Mouse (Mus musculus) liver, embryonic 11.5 days (tissue): ENCODE data around the gene Iqcf5. TPM values are rescaled to one million over a fixed set of nuclear protein-coding genes. Genes with fewer than 3 reads are reported as not detected.

Source experiments
- ATAC-seq: fragments of 200-750 bp; cut with Nextera tagmentation; replicated peaks from 2 replicates; pipeline ENCODE4 v1.8.0; 2017; ENCODE audit warnings: moderate number of reproducible peaks, mild to moderate bottlenecking, moderate TSS enrichment, moderate library complexity; ENCODE audit not compliant: low FRiP score
- DNase-seq: peaks from one replicate; pipeline ENCODE4 v3.0.0-alpha.2; 2017; ENCODE audit warnings: low spot score
- H3K27ac ChIP-seq: fragments of 300-500 bp; sonication (generic); 2 replicates; pipeline ENCODE4 v1.5.1; 2014; ENCODE audit warnings: mild to moderate bottlenecking, low read depth, low read length, control low read depth
- H3K27me3 ChIP-seq: fragments of 300-500 bp; sonication (generic); replicated peaks from 2 replicates; pipeline ENCODE4 v1.6.1; 2014; ENCODE audit warnings: low read length, mixed read lengths; ENCODE audit not compliant: control insufficient read depth, insufficient read depth
- H3K36me3 ChIP-seq: fragments of 300-500 bp; sonication (generic); 2 replicates; pipeline ENCODE4 v1.6.1; 2014; ENCODE audit warnings: mild to moderate bottlenecking, low read length, moderate library complexity, mixed read lengths; ENCODE audit not compliant: control insufficient read depth, insufficient read depth
- H3K4me1 ChIP-seq: fragments of 300-500 bp; sonication (generic); replicated peaks from 2 replicates; pipeline ENCODE4 v1.6.1; 2014; ENCODE audit warnings: low read length, mixed read lengths; ENCODE audit not compliant: control insufficient read depth, insufficient read depth
- H3K4me2 ChIP-seq: fragments of 300-500 bp; sonication (generic); 2 replicates; pipeline ENCODE4 v1.6.1; 2014; ENCODE audit warnings: mild to moderate bottlenecking, control low read depth, moderate library complexity
- H3K4me3 ChIP-seq: fragments of 300-500 bp; sonication (generic); 2 replicates; pipeline ENCODE4 v1.5.1; 2014; ENCODE audit warnings: low read depth, low read length, control low read depth
- H3K9ac ChIP-seq: fragments of 300-500 bp; sonication (generic); 2 replicates; pipeline ENCODE4 v1.6.1; 2014; ENCODE audit warnings: low read depth, low read length, control low read depth
- H3K9me3 ChIP-seq: fragments of 300-500 bp; sonication (generic); 2 replicates; pipeline ENCODE4 v1.6.1; 2016; ENCODE audit warnings: low read length, inconsistent platforms, mixed read lengths; ENCODE audit not compliant: control insufficient read depth
- WGBS: fragments of 180-500 bp; shearing (Covaris S2); extraction: QIAGEN DNeasy Blood & Tissue Kit; methylation state at CpG from one replicate; pipeline ENCODE4 v1.1.7; 2014; 5-methylcytosine and 5-hydroxymethylcytosine counted together
- polyA plus RNA-seq: library from polyadenylated mRNA; unstranded; fragments of >200 nt; fragmentation: Nextera tagmentation; extraction: Ambion mirVana; gene quantifications from 2 replicates; pipeline ENCODE4 v1.2.1, GENCODE M21; 2014

Iqcf5 gene
- polyA plus RNA-seq, 1 experiment from 2014 or later: not detected

GRCm38 (mm10) chr9:106471892-106472291 is 42.5 kb upstream of the Iqcf5 start:
- peaks cover 23% of the 10 kb centered on the region for H3K4me1 ChIP-seq
- H3K27me3 ChIP-seq: no peaks in the 10 kb centered on the region
- ATAC-seq (no peak), DNase-seq (no peak)
- 35% methylated on average over 5 of the region's 5 CpGs for WGBS
- no peak overlapping the region for H3K4me3 ChIP-seq
- H3K9me3 ChIP-seq: no peaks in the 10 kb centered on the region
- no peak overlapping the region for H3K27ac ChIP-seq
- no peak overlapping the region for H3K9ac ChIP-seq
- H3K36me3 ChIP-seq: no peaks in the 10 kb centered on the region
- H3K4me2 ChIP-seq: peak overlapping the region; percentile 37

DNA sequence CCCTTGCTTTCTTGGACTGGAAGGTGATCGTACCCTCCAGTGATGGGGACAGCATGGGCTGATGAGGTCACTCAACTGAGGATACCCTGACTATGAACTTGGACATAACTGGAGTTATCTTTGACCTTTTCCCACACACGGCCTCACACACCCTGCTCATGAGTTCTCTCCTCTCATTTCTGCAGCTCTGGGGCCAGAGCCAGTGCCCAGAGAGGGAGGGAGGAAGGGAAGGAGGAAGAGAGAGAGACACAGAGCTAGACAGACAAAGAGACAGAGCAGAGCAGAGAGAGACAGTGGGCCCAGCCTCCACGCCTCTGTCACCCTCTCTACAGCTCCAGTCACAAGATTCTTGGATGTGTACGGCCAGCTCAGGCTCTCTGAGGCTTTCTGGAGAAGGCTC is 42.1 kb upstream of the Iqcf5 start:
- H3K27ac ChIP-seq: no peak overlapping the region; the same call in 1 of the 2 replicates
- ATAC-seq: no peak
- 65% methylated on average over 4 of the region's 4 CpGs for WGBS

GRCm38 (mm10) chr9:106473081-106473752 is 41.2 kb upstream of the Iqcf5 start:
- H3K9ac ChIP-seq: no peak overlapping the region
- peaks cover 27% of the 10 kb centered on the region for H3K4me1 ChIP-seq
- H3K4me2 ChIP-seq: no peak overlapping the region
- no peak for DNase-seq
- no peaks in the 10 kb centered on the region for H3K27me3 ChIP-seq
- H3K4me3 ChIP-seq: no peak overlapping the region
- H3K36me3 ChIP-seq: no peaks in the 10 kb centered on the region
- 86% methylated on average over 16 of the region's 16 CpGs for WGBS
- H3K9me3 ChIP-seq: no peaks in the 10 kb centered on the region
- H3K27ac ChIP-seq: no peak overlapping the region
- no peak for ATAC-seq

More for the DNA sequence above, 42.1 kb upstream of the Iqcf5 start:
- no peaks in the 10 kb centered on the region for H3K27me3 ChIP-seq
- H3K4me3 ChIP-seq: no peak overlapping the region
- no peaks in the 10 kb centered on the region for H3K36me3 ChIP-seq
- no peak overlapping the region for H3K9ac ChIP-seq
- H3K4me1 ChIP-seq: peaks cover 23% of the 10 kb centered on the region
- DNase-seq: no peak
- no peaks in the 10 kb centered on the region for H3K9me3 ChIP-seq
- no peak overlapping the region for H3K4me2 ChIP-seq

- Histone ChIP-seq H3K4me3 (no peak overlapping the region), H3K27ac (no peak overlapping the region), H3K36me3 (no peaks in the 10 kb centered on the region), H3K9ac (no peak overlapping the region), H3K9me3 (no peaks in the 10 kb centered on the region), H3K4me1 (peaks cover 29% of the 10 kb centered on the region), H3K4me2 (no peak overlapping the region), H3K27me3 (no peaks in the 10 kb centered on the region)
- DNase-seq: no peak
- no peak for ATAC-seq
- WGBS: 51% methylated on average over 5 of the region's 5 CpGs
Observed at GRCm38 (mm10) chr9:106473753-106474105, 40.6 kb upstream of the Iqcf5 start.

DNA sequence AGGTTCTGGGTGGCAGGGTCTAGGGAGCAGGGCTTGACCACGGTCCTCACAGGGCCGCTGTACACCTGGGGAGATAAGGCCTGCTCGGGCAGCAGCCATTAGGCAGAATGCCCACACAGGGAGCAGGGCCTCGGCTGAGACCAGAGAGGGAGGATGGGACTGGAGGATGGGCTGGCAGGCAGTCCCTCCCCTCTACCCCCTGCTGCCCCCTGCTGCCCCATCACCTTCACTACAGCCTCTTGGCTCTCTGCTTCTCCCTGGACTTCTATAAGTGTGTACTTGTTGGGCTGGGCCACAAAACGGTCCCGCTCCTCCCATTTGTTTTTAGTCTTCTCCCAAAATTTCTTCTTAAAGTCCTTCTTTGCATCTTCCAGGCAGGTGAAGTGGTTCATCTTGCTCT is 39.9 kb upstream of the Iqcf5 start:
- H3K9ac ChIP-seq: no peak overlapping the region
- H3K4me3 ChIP-seq: no peak overlapping the region
- no peaks in the 10 kb centered on the region for H3K9me3 ChIP-seq
- DNase-seq (peak; percentile 70), ATAC-seq (peak; percentile 6; the same call in 1 of the 2 replicates)
- peak overlapping the region; percentile 29 for H3K4me2 ChIP-seq
- no peaks in the 10 kb centered on the region; the same call in 1 of the 2 replicates for H3K36me3 ChIP-seq
- 9% methylated on average over 6 of the region's 6 CpGs for WGBS
- H3K27me3 ChIP-seq: no peaks in the 10 kb centered on the region
- H3K4me1 ChIP-seq: peaks cover 29% of the 10 kb centered on the region
- H3K27ac ChIP-seq: no peak overlapping the region

- no peak overlapping the region for H3K4me3 ChIP-seq
- no peak overlapping the region for H3K9ac ChIP-seq
- H3K36me3 ChIP-seq: peaks cover 3% of the 10 kb centered on the region; the same call in 1 of the 2 replicates
- no peak for DNase-seq
- 65% methylated on average over 7 of the region's 7 CpGs for WGBS
- H3K27me3 ChIP-seq: no peaks in the 10 kb centered on the region
- H3K27ac ChIP-seq: no peak overlapping the region
- no peak overlapping the region for H3K4me2 ChIP-seq
- no peaks in the 10 kb centered on the region for H3K9me3 ChIP-seq
- ATAC-seq: no peak
- H3K4me1 ChIP-seq: peaks cover 27% of the 10 kb centered on the region
Observed at GRCm38 (mm10) chr9:106475046-106475445, 39.3 kb upstream of the Iqcf5 start.

- DNase-seq: no peak
- no peaks in the 10 kb centered on the region for H3K27me3 ChIP-seq
- peak within 1 kb of the TSS; percentile 3; the same call in 1 of the 2 replicates for H3K4me3 ChIP-seq
- WGBS: 81% methylated on average over 10 of the region's 10 CpGs
- H3K9me3 ChIP-seq: no peaks in the 10 kb centered on the region
- H3K27ac ChIP-seq: 0 out of 2 replicates have a peak within 1 kb of the TSS, but pooled peaks have one; percentile 1
- no peak for ATAC-seq
- H3K36me3 ChIP-seq: peaks cover 8% of the 10 kb centered on the region
- peak within 1 kb of the TSS; percentile 50 for H3K4me2 ChIP-seq
- H3K4me1 ChIP-seq: peaks cover 27% of the 10 kb centered on the region
- H3K9ac ChIP-seq: 0 out of 2 replicates have a peak within 1 kb of the TSS, but pooled peaks have one; percentile 27
Observed at GRCm38 (mm10) chr9:106475663-106476001, 38.7 kb upstream of the Iqcf5 start, which contains the start of gene Rrp9. Rrp9 (plus strand) TSS chr9:106475963.

- 0 out of 2 replicates have a peak overlapping the region, but pooled peaks have one; percentile 1 for H3K27ac ChIP-seq
- DNase-seq (no peak), ATAC-seq (peak; percentile 5; the same call in 1 of the 2 replicates)
- peaks cover 11% of the 10 kb centered on the region for H3K36me3 ChIP-seq
- H3K27me3 ChIP-seq: no peaks in the 10 kb centered on the region
- peak overlapping the region; percentile 3; the same call in 1 of the 2 replicates for H3K4me3 ChIP-seq
- H3K4me2 ChIP-seq: peak overlapping the region; percentile 50
- WGBS: 27% methylated on average over 16 of the region's 16 CpGs
- no peaks in the 10 kb centered on the region for H3K9me3 ChIP-seq
- H3K4me1 ChIP-seq: peaks cover 27% of the 10 kb centered on the region
- 0 out of 2 replicates have a peak overlapping the region, but pooled peaks have one; percentile 27 for H3K9ac ChIP-seq
Observed at GRCm38 (mm10) chr9:106476002-106476923, 38.1 kb upstream of the Iqcf5 start.
